Mouse (Mus musculus) layer of hippocampus, adult 6 months (tissue): Measurements from ENCODE around the gene Olfr1277. TPM values are rescaled to one million over a fixed set of nuclear protein-coding genes. Genes with fewer than 3 reads are reported as not detected.

ENCODE experiments used
- long read RNA-seq, 2 experiments: library from polyadenylated mRNA; unstranded; transcript quantifications; one replicate each; pipeline ENCODE4 v2.0.0; 2019 to 2020
- polyA plus RNA-seq: library from polyadenylated mRNA; unstranded; fragments of <200 nt; fragmentation: Nextera tagmentation; gene quantifications from 2 replicates; pipeline ENCODE4 v1.2.3, GENCODE M21; 2021

Olfr1277 gene
- not detected in 2 replicates for polyA plus RNA-seq
- long read RNA-seq, experiment 1 = 0 reads
- long read RNA-seq, experiment 2 = 0 reads

GRCm38 (mm10) chr2:111274006-111274405, at the start of gene Olfr1277:
Olfr1277 (minus strand) TSS chr2:111274106.

GRCm38 (mm10) chr2:111313717-111314116, 39.8 kb upstream of the Olfr1277 start, which contains the start of gene Olfr1280:
Olfr1280 (plus strand) TSS chr2:111314017.

GRCm38 (mm10) chr2:111300374-111300773, 26.5 kb upstream of the Olfr1277 start, which contains the start of gene Olfr1279:
Olfr1279 (plus strand) TSS chr2:111300635.

GRCm38 (mm10) chr2:111289836-111290235, 15.9 kb upstream of the Olfr1277 start, which contains the start of gene Olfr1278:
Olfr1278 (plus strand) TSS chr2:111290136.

GRCm38 (mm10) chr2:111254216-111254615, 19.7 kb downstream of the Olfr1277 start, which contains the start of gene Olfr1276:
Olfr1276 (plus strand) TSS chr2:111254516.

GRCm38 (mm10) chr2:111235186-111235585, 38.7 kb downstream of the Olfr1277 start, which contains the start of gene Olfr1275:
Olfr1275 (minus strand) TSS chr2:111235286.

GRCm38 (mm10) chr2:111229502-111229901, 44.4 kb downstream of the Olfr1277 start, which contains the start of gene 4930430A15Rik:
4930430A15Rik (minus strand) TSS chr2:111229602.

Other genes with a start within 250 kb of the Olfr1277 start
- not detected in 2 replicates for gene Gm13941, start 168.1 kb downstream of the Olfr1277 start, polyA plus RNA-seq
- not detected in 2 replicates for gene Gm15130, start 121.2 kb downstream of the Olfr1277 start, polyA plus RNA-seq
- gene 4930430A15Rik, start 44.5 kb downstream of the Olfr1277 start, polyA plus RNA-seq = not detected in 2 replicates
- not detected in 2 replicates for gene Olfr1275, start 38.8 kb downstream of the Olfr1277 start, polyA plus RNA-seq
- not detected in 2 replicates for gene Olfr1276, start 19.6 kb downstream of the Olfr1277 start, polyA plus RNA-seq
- not detected in 2 replicates for gene Olfr1278, start 16.0 kb upstream of the Olfr1277 start, polyA plus RNA-seq
- gene Olfr1279, start 26.5 kb upstream of the Olfr1277 start, polyA plus RNA-seq = not detected in 2 replicates
- not detected in 2 replicates for gene Olfr1280, start 39.9 kb upstream of the Olfr1277 start, polyA plus RNA-seq
- not detected in 2 replicates for gene Olfr1281, start 52.4 kb upstream of the Olfr1277 start, polyA plus RNA-seq
- not detected in 2 replicates for gene Olfr1282, start 62.0 kb upstream of the Olfr1277 start, polyA plus RNA-seq
- gene Olfr1283, start 92.7 kb upstream of the Olfr1277 start, polyA plus RNA-seq = not detected in 2 replicates
- not detected in 2 replicates for gene Olfr1284, start 101.4 kb upstream of the Olfr1277 start, polyA plus RNA-seq
- gene Olfr1286, start 149.0 kb upstream of the Olfr1277 start, polyA plus RNA-seq = not detected in 2 replicates
- not detected in 2 replicates for gene Olfr1287, start 175.0 kb upstream of the Olfr1277 start, polyA plus RNA-seq
- gene Olfr1288, start 200.0 kb upstream of the Olfr1277 start, polyA plus RNA-seq = not detected in 2 replicates
- not detected in 2 replicates for gene Olfr1289, start 206.7 kb upstream of the Olfr1277 start, polyA plus RNA-seq
- gene Olfr1290, start 219.7 kb upstream of the Olfr1277 start, polyA plus RNA-seq = not detected in 2 replicates
- gene Olfr1291-ps1, start 223.1 kb upstream of the Olfr1277 start, polyA plus RNA-seq = not detected in 2 replicates